Mouse (Mus musculus) liver, adult 2 months (tissue): ENCODE data around the gene Pdzd2.

Source experiments
- CTCF ChIP-seq: fragments of 200-500 bp; IDR thresholded peaks from 2 replicates; pipeline ENCODE4 v1.5.1; 2011; ENCODE audit warnings: low read depth, low read length, control low read depth
- POLR2A ChIP-seq: fragments of 200-500 bp; IDR thresholded peaks from 2 replicates; pipeline ENCODE4 v1.6.1; 2011; ENCODE audit warnings: low read length, control low read depth; ENCODE audit not compliant: insufficient read depth; ENCODE audit errors: extremely low read depth

DNA sequence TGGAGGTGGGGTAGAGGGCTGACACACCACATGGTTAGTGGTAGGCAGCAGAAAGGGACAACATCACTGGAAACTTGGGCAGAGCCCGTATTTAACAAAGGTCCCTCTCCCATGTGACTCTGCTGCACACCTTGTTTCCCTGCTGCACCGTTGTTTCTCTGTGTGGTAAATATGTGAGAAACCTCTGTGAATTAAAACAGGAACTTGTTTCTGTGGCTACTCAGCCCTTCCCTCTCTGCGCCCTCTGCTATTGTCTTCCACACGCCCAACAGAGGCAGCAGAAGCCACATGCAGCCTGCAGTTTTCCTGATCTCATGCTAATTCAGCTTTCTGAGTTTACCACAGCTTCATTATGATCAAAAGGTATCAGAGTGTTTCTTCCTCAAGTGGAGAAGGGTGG is 239.1 kb downstream of the Pdzd2 start:
- TF ChIP-seq POLR2A (no peak), CTCF (no peak)
